Mouse (Mus musculus): ENCODE results near the gene Ifrd2. TPM values are rescaled to one million over a fixed set of nuclear protein-coding genes. Genes with fewer than 3 reads are reported as not detected.

Gene Ifrd2
- polyA plus RNA-seq, 1 experiment from 2014 or later = 17.3 TPM

DNA sequence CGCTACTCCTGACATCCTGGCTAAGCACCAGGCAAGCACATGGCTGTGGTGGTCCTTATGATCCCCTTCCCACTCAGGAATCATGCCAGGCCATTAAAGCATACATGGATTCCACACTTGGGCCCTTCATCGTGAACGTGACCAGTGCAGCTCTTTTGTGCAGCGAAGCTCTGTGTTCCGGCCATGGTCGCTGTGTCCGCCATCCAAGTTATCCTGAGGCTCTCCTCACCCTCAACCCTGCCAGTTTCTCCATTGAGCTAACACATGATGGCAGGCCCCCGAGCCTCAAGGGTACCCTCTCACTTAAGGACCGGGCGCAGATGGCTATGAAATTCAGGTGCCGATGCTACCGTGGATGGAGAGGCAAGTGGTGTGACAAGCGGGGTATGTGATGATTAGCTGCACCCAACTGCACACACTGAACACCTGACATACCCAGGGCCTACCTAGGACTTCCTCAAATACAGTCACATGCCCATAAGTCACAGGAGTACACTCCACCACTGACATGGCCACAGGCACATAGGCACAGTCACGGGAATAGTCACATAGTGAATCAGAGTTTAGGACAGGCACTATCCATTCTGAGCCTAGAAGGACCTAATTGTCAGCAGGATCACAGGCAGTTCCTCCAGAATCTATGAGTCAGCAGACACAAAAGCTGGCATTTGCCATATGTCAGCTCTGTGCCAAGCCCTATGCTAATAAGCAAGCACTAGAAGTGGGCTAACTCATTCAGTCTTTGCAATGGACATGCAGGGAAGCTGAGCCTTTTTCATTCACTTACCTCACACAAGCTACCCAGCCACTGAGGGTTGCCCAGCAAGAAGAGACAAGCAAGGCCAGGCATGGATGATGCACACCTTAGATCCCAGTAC, 8.2 kb upstream of the Ifrd2 start:
- Histone ChIP-seq H3K36me3 (peaks cover 9% of the 10 kb centered on the region), H3K9me3 (no peaks in the 10 kb centered on the region), H3K4me1 (replicated peaks) (peaks cover 31% of the 10 kb centered on the region), H3K27me3 (no peaks in the 10 kb centered on the region), H3K27ac (replicated peaks) (no peak overlapping the region), H3K4me2 (peak overlapping the region; percentile 92; the same call in 1 of the 2 replicates), H3K9ac (no peak overlapping the region), H3K4me3 (no peak overlapping the region)
- ATAC-seq (ENCODE audit: low FRiP score, low read depth) = no peak
- WGBS = 89% methylated on average over 14 of the region's 14 CpGs

DNA sequence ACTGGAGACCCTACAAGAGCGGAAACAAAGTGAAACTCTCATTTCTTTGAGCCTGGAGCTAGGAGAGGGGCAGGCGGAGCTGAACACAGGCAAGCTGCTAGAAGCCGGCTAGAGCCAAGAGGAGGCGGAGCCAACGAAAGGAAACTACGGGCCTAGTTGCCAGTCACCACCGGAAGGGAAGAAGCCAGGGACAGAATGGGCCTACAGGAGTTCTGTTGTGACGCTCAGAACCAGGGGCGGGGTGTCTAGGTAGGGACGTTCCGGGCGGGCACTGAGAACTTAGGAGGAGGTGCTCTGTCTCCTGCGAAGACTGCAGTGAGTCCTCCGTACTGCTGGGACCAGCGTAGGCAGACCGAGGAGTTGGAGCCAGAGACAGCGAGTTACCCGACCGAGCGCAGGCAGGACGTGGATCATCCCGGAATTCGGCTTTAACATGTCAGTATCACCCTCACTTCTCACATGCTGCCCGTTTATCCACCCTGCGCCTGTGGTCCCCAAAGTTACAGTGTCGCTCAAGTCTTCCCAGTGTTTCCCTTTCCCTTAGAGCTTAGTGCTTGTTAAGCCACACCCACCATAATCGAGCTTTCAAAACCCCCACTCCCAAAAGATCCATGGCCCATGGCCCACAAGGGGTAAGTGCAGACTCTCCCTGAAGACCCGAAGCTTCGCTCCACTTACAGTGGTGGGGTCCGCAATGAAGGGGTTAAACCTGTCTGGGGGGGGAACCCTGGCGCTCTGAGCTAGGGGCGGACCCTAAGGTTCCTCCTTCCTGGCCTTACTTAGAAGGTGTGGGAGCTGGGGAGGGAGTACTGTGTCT, 6.7 kb upstream of the Ifrd2 start, which contains the start of gene Hyal3:
Gene Hyal3 (plus strand): TSS at position 318 of the 817 bp plus-strand sequence.
- Histone ChIP-seq H3K27ac (replicated peaks) (peak within 1 kb of the TSS; percentile 82), H3K9me3 (no peaks in the 10 kb centered on the region), H3K27me3 (no peaks in the 10 kb centered on the region), H3K4me3 (peak within 1 kb of the TSS; percentile 60), H3K9ac (peak within 1 kb of the TSS; percentile 54), H3K4me2 (peak within 1 kb of the TSS; percentile 92), H3K4me1 (replicated peaks) (peaks cover 31% of the 10 kb centered on the region), H3K36me3 (no peaks in the 10 kb centered on the region)
- under 1% methylated on average over 32 of the region's 32 CpGs for WGBS
- peak; percentile 76 for ATAC-seq (ENCODE audit: low FRiP score, low read depth)

DNA sequence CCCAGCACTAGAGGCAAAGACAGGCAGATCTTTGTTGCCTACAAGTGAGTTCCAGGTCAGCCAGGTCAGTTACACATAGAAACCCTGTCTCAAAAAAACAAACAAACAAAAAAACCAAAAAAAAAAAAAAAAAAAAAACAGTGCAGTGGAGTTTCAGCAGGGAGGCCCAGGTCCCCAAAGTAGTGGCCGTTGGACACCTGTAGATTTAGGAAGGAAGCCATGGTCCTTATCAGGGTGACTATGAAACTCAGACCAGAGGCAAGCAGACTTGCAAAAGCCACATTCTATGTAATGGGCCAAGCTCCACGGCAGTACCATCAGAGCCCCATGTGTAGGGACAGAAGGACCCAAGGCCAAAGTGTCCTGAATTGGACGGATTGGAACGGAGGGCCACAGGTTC, 5.9 kb upstream of the Ifrd2 start:
- peak overlapping the region; percentile 92 for H3K4me2 ChIP-seq
- WGBS = 81% methylated on average over 4 of the region's 4 CpGs
- H3K4me1 ChIP-seq (replicated peaks) = peaks cover 31% of the 10 kb centered on the region
- no peak overlapping the region for H3K27ac ChIP-seq (replicated peaks)
- H3K36me3 ChIP-seq = no peaks in the 10 kb centered on the region
- no peaks in the 10 kb centered on the region for H3K9me3 ChIP-seq
- H3K4me3 ChIP-seq = peak overlapping the region; percentile 60
- no peak for ATAC-seq (ENCODE audit: low FRiP score, low read depth)
- H3K9ac ChIP-seq = peak overlapping the region; percentile 54
- no peaks in the 10 kb centered on the region for H3K27me3 ChIP-seq

DNA sequence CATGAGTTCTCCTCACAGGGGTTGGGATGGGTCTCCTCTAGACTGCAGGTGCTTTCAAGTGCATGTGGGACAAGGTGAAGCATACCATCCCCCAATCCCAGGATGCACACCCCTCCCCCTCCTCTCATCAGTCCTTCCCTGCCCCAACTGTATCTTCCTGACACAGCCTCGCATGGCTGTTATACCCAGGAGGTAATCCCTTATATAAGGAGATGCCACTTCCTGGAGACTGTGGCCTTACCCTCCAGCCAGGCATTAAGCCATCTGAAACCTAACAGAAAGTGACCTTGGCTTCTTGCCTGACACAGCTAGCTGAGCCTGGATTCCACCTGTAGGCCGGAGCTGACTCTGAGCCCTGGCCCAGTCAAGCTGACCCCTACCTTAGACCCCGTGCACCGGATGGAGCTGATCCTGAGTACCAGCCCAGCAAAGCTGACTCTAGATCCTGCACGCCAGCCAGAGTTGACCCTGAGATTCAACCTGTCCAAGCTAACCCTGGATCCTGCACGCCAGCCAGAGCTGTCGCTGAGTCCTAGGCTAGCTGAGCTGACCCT, 4.9 kb upstream of the Ifrd2 start:
- no peak overlapping the region for H3K4me2 ChIP-seq
- no peaks in the 10 kb centered on the region for H3K27me3 ChIP-seq
- peaks cover 31% of the 10 kb centered on the region for H3K4me1 ChIP-seq (replicated peaks)
- no peak overlapping the region for H3K27ac ChIP-seq (replicated peaks)
- H3K4me3 ChIP-seq = no peak overlapping the region
- WGBS = 95% methylated on average over 7 of the region's 7 CpGs
- no peak for ATAC-seq (ENCODE audit: low FRiP score, low read depth)
- H3K36me3 ChIP-seq = no peaks in the 10 kb centered on the region
- no peaks in the 10 kb centered on the region for H3K9me3 ChIP-seq
- no peak overlapping the region for H3K9ac ChIP-seq

DNA sequence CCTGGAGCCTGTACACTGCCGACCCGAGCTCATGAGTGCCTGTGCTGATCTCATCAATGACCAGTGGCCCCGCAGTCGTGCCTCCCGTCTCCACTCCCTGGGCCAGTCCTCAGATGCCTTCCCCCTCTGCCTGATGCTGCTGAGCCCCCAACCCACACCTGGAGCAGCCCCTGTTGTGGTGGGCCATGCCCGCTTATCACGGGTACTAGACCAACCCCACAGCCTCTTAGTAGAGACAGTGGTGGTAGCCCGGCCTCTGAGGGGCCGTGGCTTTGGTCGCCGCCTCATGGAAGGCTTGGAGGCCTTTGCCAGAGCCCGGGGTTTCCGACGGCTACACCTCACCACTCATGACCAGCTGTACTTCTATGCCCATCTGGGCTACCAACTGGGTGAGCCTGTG, 4.3 kb upstream of the Ifrd2 start:
- Histone ChIP-seq H3K4me2 (no peak overlapping the region), H3K9ac (no peak overlapping the region), H3K9me3 (no peaks in the 10 kb centered on the region), H3K36me3 (no peaks in the 10 kb centered on the region), H3K4me1 (replicated peaks) (peaks cover 34% of the 10 kb centered on the region), H3K4me3 (no peak overlapping the region), H3K27me3 (no peaks in the 10 kb centered on the region), H3K27ac (replicated peaks) (no peak overlapping the region)
- no peak for ATAC-seq (ENCODE audit: low FRiP score, low read depth)
- WGBS = 90% methylated on average over 14 of the region's 14 CpGs

DNA sequence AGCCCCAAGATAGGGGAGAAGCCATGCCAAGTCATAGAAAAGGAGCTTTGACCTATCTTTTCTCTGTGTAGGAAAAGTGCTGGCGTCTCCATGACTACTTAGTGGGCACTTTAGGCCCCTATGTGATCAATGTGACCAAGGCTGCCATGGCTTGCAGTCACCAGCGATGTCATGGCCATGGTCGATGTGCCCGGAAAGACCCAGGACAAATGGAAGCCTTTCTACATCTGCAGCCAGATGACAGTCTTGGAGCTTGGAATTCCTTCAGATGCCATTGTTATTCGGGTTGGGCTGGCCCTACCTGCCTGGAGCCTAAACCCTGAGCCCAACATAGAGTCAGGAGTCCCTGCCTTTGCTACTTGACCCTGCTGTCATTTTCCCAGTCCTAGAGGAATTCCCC, 938 bp upstream of the Ifrd2 start:
- 93% methylated on average over 5 of the region's 5 CpGs for WGBS
- H3K4me3 ChIP-seq = no peak overlapping the region

DNA sequence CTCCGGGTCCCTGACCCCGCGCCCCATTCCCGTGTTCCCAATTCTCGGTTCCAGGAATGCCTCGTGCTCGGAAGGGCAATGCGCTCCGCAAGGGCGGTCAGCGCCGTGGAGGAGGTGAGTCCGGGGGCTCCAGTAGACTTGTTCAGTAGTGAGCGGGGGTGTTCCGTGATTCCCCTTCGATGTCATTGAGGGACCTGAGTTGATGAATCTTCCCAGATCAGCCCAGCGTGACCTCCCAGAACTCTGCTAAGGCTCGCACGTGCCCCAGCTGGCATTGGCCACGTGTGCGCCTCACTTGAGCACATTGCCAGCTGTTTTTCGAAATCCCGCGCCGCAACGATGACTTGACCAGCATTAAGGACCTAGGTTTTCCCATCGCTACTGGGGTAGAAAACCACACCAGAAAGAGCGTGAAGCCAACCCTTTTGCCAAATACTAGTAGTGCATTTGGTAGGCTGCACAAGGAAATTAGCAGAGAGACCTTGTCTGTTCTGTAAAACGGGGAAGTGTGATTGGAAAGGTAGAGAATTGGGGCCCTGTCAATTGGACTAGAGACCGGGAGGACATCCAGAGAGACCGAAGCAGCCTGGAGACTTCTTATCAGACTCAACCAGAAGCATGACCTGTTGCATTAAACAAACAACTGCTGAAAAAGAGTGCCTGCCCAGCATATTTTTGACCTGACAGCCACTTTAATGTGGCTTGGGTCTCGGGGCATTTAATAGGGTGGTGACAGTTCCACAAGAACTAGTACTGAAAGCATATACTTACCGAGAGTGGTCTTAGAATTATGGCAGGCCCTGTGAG, 594 bp downstream of the Ifrd2 start:
- Histone ChIP-seq H3K9me3 (no peaks in the 10 kb centered on the region), H3K27ac (replicated peaks) (no peak overlapping the region), H3K4me3 (peak overlapping the region; percentile 75), H3K9ac (peak overlapping the region; percentile 45), H3K4me2 (peak overlapping the region; percentile 80), H3K4me1 (replicated peaks) (peaks cover 14% of the 10 kb centered on the region), H3K27me3 (no peaks in the 10 kb centered on the region), H3K36me3 (peaks cover 14% of the 10 kb centered on the region)
- no peak; the same call in 1 of the 2 replicates for ATAC-seq (ENCODE audit: low FRiP score, low read depth)
- 7% methylated on average over 33 of the region's 33 CpGs for WGBS

More for the DNA sequence above, 938 bp upstream of the Ifrd2 start:
- Histone ChIP-seq H3K4me1 (replicated peaks) (peaks cover 21% of the 10 kb centered on the region), H3K9ac (no peak overlapping the region), H3K27me3 (no peaks in the 10 kb centered on the region), H3K36me3 (peaks cover 9% of the 10 kb centered on the region), H3K27ac (replicated peaks) (no peak overlapping the region), H3K9me3 (no peaks in the 10 kb centered on the region), H3K4me2 (no peak overlapping the region; the same call in 1 of the 2 replicates)
- no peak for ATAC-seq (ENCODE audit: low FRiP score, low read depth)

DNA sequence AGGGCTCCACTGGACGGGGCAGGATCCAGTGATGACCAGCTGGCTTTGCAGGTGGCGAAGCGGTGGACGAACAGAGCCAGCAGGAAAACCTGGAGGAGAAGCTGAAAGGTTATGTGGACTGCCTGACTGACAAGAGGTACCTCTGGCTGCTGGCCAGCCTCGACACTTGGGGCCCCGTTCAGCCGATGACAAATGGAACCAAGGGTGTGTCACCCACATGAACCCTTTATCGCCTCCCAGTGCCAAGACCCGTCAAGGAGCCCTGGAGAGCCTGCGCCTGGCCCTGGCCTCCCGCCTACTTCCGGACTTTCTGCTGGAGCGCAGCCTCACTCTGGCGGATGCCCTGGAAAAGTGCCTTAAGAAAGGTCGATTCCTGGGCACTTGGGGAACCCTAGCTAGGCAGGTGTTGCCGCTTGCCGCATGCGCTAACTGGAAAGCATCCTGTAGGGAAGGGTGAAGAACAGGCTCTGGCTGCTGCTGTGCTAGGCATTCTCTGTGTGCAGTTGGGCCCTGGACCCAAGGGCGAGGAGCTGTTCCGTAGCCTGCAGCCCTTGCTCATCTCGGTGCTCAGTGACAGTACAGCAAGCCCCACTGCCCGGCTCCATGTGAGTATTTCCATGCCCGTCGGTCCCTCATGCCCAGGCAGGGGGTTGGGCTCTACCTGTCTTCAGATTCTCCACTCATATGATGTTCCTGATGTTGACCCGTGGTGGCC, 2.8 kb downstream of the Ifrd2 start:
- no peaks in the 10 kb centered on the region for H3K9me3 ChIP-seq
- no peak overlapping the region for H3K4me2 ChIP-seq
- peaks cover 17% of the 10 kb centered on the region for H3K36me3 ChIP-seq
- H3K4me1 ChIP-seq (replicated peaks) = peaks cover 19% of the 10 kb centered on the region
- no peak for ATAC-seq (ENCODE audit: low FRiP score, low read depth)
- H3K27me3 ChIP-seq = no peaks in the 10 kb centered on the region
- H3K4me3 ChIP-seq = no peak overlapping the region
- WGBS = 90% methylated on average over 25 of the region's 25 CpGs
- H3K27ac ChIP-seq (replicated peaks) = no peak overlapping the region
- H3K9ac ChIP-seq = no peak overlapping the region

DNA sequence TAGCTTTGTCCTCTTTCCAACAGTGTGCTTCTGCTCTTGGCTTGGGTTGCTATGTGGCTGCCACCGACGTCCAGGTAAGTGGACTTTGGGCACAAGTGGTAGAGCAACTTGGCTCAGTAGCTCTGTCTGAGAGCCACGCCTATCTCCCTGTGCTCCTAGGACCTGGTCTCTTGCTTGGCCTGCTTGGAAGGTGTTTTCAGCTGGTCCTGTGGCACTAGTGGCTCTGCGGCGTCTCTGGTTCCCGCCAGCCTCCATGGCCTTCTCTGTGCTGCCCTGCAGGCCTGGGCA, 3.3 kb downstream of the Ifrd2 start:
- Histone ChIP-seq H3K4me2 (no peak overlapping the region), H3K27me3 (no peaks in the 10 kb centered on the region), H3K4me3 (no peak overlapping the region), H3K9ac (no peak overlapping the region), H3K27ac (replicated peaks) (no peak overlapping the region), H3K4me1 (replicated peaks) (peaks cover 19% of the 10 kb centered on the region), H3K9me3 (no peaks in the 10 kb centered on the region), H3K36me3 (peaks cover 17% of the 10 kb centered on the region)
- ATAC-seq (ENCODE audit: low FRiP score, low read depth) = no peak
- 97% methylated on average over 6 of the region's 6 CpGs for WGBS

DNA sequence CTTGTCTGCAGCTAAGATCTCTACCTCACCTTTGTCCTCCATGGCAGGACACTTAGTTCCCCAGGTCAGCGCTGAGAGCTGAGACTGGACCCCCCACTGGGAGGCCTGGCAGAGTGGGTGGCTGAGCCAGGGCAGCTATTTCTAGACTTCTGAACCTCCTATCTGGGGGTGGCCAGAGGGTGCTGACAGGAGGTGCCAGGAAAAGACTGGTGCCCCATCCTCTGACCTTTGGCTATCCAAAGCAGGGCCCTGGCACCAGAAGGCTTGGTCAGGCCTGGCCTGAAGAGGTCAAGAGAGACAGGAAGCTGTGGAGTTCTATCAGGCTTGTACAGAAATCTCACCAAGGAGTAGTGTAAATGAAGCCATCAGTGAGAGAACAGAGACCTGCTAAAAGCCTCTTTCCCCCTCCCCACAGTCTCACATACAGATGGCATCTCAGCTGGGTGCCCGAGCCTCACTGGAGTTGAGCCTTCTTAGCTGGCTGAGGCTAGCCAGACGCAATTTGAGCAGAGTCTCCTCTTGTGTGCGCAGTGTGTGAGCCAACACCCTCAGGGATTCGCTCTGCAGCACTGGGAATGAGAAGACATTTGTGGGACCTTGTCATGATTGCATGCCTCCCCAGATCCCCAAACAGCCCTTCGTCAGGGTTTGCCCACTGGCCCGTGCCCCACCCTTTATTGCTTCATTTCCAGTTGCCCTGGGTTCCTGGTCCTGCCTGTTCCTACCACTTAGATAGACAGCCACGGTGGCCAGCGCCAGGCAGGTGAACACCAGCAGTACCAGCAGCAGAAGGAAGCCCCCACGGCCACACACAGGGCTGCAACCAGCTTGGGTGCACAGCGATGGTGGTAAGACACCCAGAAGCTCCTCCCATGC, 5.9 kb downstream of the Ifrd2 start:
- WGBS = 76% methylated on average over 11 of the region's 11 CpGs
- Histone ChIP-seq H3K27me3 (no peaks in the 10 kb centered on the region), H3K4me3 (no peak overlapping the region), H3K9ac (no peak overlapping the region), H3K36me3 (peaks cover 17% of the 10 kb centered on the region), H3K9me3 (no peaks in the 10 kb centered on the region), H3K27ac (replicated peaks) (peak overlapping the region; percentile 21; the same call in 1 of the 2 replicates), H3K4me1 (replicated peaks) (peaks cover 14% of the 10 kb centered on the region), H3K4me2 (no peak overlapping the region)
- ATAC-seq (ENCODE audit: low FRiP score, low read depth) = no peak; the same call in 1 of the 2 replicates
